Mouse (Mus musculus) stomach, postnatal 0 days (tissue): ENCODE data around the gene Stxbp4.

Experiments used
- CTCF ChIP-seq: IDR thresholded peaks from 2 replicates; pipeline ENCODE4 v1.5.1; 2016; ENCODE audit warnings: antibody characterized with exemption, low read depth, mild to moderate bottlenecking, moderate library complexity
- EP300 ChIP-seq: optimal IDR thresholded peaks from 2 replicates; pipeline ENCODE3; 2016; ENCODE audit warnings: antibody characterized with exemption

- no peak for TF ChIP-seq CTCF
- no peak for TF ChIP-seq EP300
These were observed 15.8 kb downstream of the Stxbp4 start for GRCm38 (mm10) chr11:90622044-90622443.
